Comparison of ENCODE assay signal across 8 mouse cellular contexts in genomic region chr10:40969372-40970033, GRCm38 (mm10).
A peak's percentile ranks its signal among the peaks of the same experiment; 100 is the strongest.
DNase-seq lines count a peak whose midpoint lies in the region; ATAC-seq and TF ChIP-seq lines count a peak whose summit lies in the region.

No protein-coding gene starts in this region.

- peak overlapping the region; percentile 81 for H3K27ac ChIP-seq in layer of hippocampus, adult 2 months
- H3K27ac ChIP-seq in forebrain, embryonic 13.5 days: no peak overlapping the region
- H3K27ac ChIP-seq in liver, embryonic 11.5 days (ENCODE audit: low read depth, low read length): no peak overlapping the region

- DNase-seq in layer of hippocampus, adult 2 months (ENCODE audit: low spot score in 2 of 2): peak in 1 of 2 experiments; percentile 10
- no peak for DNase-seq in layer of hippocampus, adult 11-12 months (ENCODE audit: low spot score)
- peak; percentile 34 for DNase-seq in cerebellum, adult 9-10 months
- no peak for DNase-seq in liver, embryonic 11.5 days (ENCODE audit: low spot score)
- DNase-seq in yolk sac, embryonic 10.5 days (ENCODE audit: low spot score): peak; percentile 4
- no peak for DNase-seq in thymus, postnatal 14 days
- DNase-seq in urinary bladder, adult 2 months (ENCODE audit: low spot score): no peak

- no peaks in the 10 kb centered on the region for H3K9me3 ChIP-seq in forebrain, embryonic 13.5 days (replicated peaks)
- H3K9me3 ChIP-seq in liver, embryonic 11.5 days (ENCODE audit: control insufficient read depth, low read length): no peaks in the 10 kb centered on the region

- H3K4me3 ChIP-seq in layer of hippocampus, adult 2 months: peak overlapping the region; percentile 48
- H3K4me3 ChIP-seq in forebrain, embryonic 13.5 days: peak overlapping the region; percentile 27
- H3K4me3 ChIP-seq in liver, embryonic 11.5 days (ENCODE audit: low read depth, low read length): no peak overlapping the region

- peak overlapping the region; percentile 52 for H3K9ac ChIP-seq in forebrain, embryonic 13.5 days
- H3K9ac ChIP-seq in liver, embryonic 11.5 days (ENCODE audit: low read depth, low read length): no peak overlapping the region

- peak; percentile 77; the same call in 1 of the 2 replicates for ATAC-seq in forebrain, embryonic 13.5 days
- no peak for ATAC-seq in liver, embryonic 11.5 days (replicated peaks; ENCODE audit: low FRiP score)

- no peak for TF ChIP-seq CTCF in layer of hippocampus, adult 2 months (conservative IDR thresholded peaks at IDR 0.05)

- H3K4me1 ChIP-seq in forebrain, embryonic 13.5 days: peaks cover 28% of the 10 kb centered on the region
- no peaks in the 10 kb centered on the region for H3K4me1 ChIP-seq in liver, embryonic 11.5 days (replicated peaks; ENCODE audit: control insufficient read depth, insufficient read depth, low read length)

- peak overlapping the region; percentile 61 for H3K4me2 ChIP-seq in forebrain, embryonic 13.5 days
- peak overlapping the region; percentile 23; the same call in 1 of the 2 replicates for H3K4me2 ChIP-seq in liver, embryonic 11.5 days

- no peaks in the 10 kb centered on the region for H3K36me3 ChIP-seq in forebrain, embryonic 13.5 days (ENCODE audit: poor library complexity, severe bottlenecking)
- no peaks in the 10 kb centered on the region for H3K36me3 ChIP-seq in liver, embryonic 11.5 days (ENCODE audit: control insufficient read depth, insufficient read depth, low read length)

- 9% methylated on average over 16 of the region's 16 CpGs for WGBS in forebrain, embryonic 13.5 days
- 14% methylated on average over 16 of the region's 16 CpGs for WGBS in liver, embryonic 11.5 days

- H3K27me3 ChIP-seq in forebrain, embryonic 13.5 days: no peaks in the 10 kb centered on the region
- H3K27me3 ChIP-seq in liver, embryonic 11.5 days (replicated peaks; ENCODE audit: control insufficient read depth, insufficient read depth, low read length): no peaks in the 10 kb centered on the region

Comparison
In these comparisons a context has a peak if more than half of its experiments do, and no peak if none do; other contexts are left out.
1. DNase-seq: peak in cerebellum, adult 9-10 months (single experiment) and yolk sac, embryonic 10.5 days (single experiment); none in layer of hippocampus, adult 11-12 months (single experiment), liver, embryonic 11.5 days (single experiment), thymus, postnatal 14 days (single experiment) and urinary bladder, adult 2 months (single experiment).